Comparison of ENCODE assay signal across 9 mouse cellular contexts in the genomic region with DNA sequence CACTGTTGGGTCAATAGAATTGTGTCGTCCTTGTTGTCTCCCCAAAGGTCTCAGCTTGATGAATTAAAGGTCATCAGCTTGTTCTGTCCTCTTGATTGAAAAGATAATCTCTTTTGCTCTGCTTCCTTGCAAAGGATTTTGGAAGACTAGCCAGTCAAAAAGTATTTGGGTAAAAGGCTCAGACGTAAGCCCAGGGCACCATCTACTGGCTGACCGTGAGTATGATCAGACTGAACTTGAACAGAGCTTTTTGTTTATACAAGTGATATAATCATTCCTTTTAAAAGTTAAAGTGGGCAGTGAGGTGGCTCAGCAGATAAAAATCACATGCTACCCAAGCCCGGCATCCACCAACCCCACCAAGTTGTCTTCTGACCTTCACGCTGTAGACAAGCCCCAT. TPM values are rescaled to one million over a fixed set of nuclear protein-coding genes. Genes with fewer than 3 reads are reported as not detected.
DNase-seq lines count a peak whose midpoint lies in the region; ATAC-seq and TF ChIP-seq lines count a peak whose summit lies in the region.
"Had no signal": no experiment of that assay in that cellular context is flagged by ENCODE, and none has a peak within 500 bp of the region (broad histone marks: within the 10 kb centered on the region; RNA-seq: fewer than 3 reads in every experiment).

No protein-coding gene starts in this region.

- H3K9me3 ChIP-seq in embryonic facial prominence, embryonic 14.5 days (ENCODE audit: control insufficient read depth, low read length) = no peaks in the 10 kb centered on the region
- H3K9me3 ChIP-seq: liver, embryonic 13.5 days had no signal

- H3K27me3 ChIP-seq in embryonic facial prominence, embryonic 14.5 days (replicated peaks; ENCODE audit: control insufficient read depth, insufficient read depth, low read length) = no peaks in the 10 kb centered on the region
- H3K27me3 ChIP-seq: liver, embryonic 13.5 days had no signal

- no peak overlapping the region for H3K9ac ChIP-seq in embryonic facial prominence, embryonic 14.5 days (ENCODE audit: low read depth, low read length)
- H3K9ac ChIP-seq: liver, embryonic 13.5 days had no signal

- peak; percentile 53 to 82 for DNase-seq in adrenal gland, adult (ENCODE audit: inconsistent age in 2 of 2, low spot score in 1 of 2)
- DNase-seq in adrenal gland, postnatal 4 days (ENCODE audit: low spot score in 2 of 2) = no peak
- peak; percentile 47 for DNase-seq in layer of hippocampus, adult 11-12 months (ENCODE audit: low spot score)
- DNase-seq in layer of hippocampus, adult 9-11 months = no peak
- DNase-seq in NIH3T3 (ENCODE audit: low read depth) = peak; percentile 85
- peak; percentile 65 for DNase-seq in embryonic facial prominence, embryonic 14.5 days (ENCODE audit: low spot score)
- no peak for DNase-seq in lung, adult 2 months
- DNase-seq in thymus, postnatal 36 days = peak; percentile 51
- DNase-seq: liver, embryonic 13.5 days had no signal

- WGBS in embryonic facial prominence, embryonic 14.5 days = 35% methylated on average over 5 of the region's 5 CpGs
- WGBS in lung, adult 2 months = 14% methylated on average over 5 of the region's 5 CpGs

- no peak for ATAC-seq in embryonic facial prominence, embryonic 14.5 days (ENCODE audit: low read depth)

- no peak overlapping the region for H3K4me2 ChIP-seq in embryonic facial prominence, embryonic 14.5 days (ENCODE audit: low read depth, low read length)
- H3K4me2 ChIP-seq: liver, embryonic 13.5 days had no signal

- peak; percentile 29; the same call in 1 of the 2 replicates for TF ChIP-seq CTCF in lung, adult 2 months (IDR thresholded peaks at IDR 0.05; ENCODE audit: insufficient read depth, low read length)

- no peak overlapping the region for H3K4me3 ChIP-seq in embryonic facial prominence, embryonic 14.5 days (ENCODE audit: low read depth, low read length)
- H3K4me3 ChIP-seq in lung, adult 2 months (replicated peaks; ENCODE audit: extremely low read depth, low read depth, low read length) = no peak overlapping the region
- H3K4me3 ChIP-seq: liver, embryonic 13.5 days had no signal

- no peak overlapping the region for H3K27ac ChIP-seq in embryonic facial prominence, embryonic 14.5 days (replicated peaks; ENCODE audit: low read depth, low read length)
- H3K27ac ChIP-seq: liver, embryonic 13.5 days had no signal

- H3K36me3 ChIP-seq in embryonic facial prominence, embryonic 14.5 days (ENCODE audit: control insufficient read depth, insufficient read depth, low read length) = no peaks in the 10 kb centered on the region
- H3K36me3 ChIP-seq: liver, embryonic 13.5 days had no signal

- no peaks in the 10 kb centered on the region for H3K4me1 ChIP-seq in embryonic facial prominence, embryonic 14.5 days (ENCODE audit: control insufficient read depth, insufficient read depth, low read length)
- no peaks in the 10 kb centered on the region for H3K4me1 ChIP-seq in lung, adult 2 months (ENCODE audit: control insufficient read depth, insufficient read depth, low read length)
- H3K4me1 ChIP-seq: liver, embryonic 13.5 days had no signal

- no peak for TF ChIP-seq POLR2A in lung, adult 2 months (IDR thresholded peaks at IDR 0.05; ENCODE audit: borderline replicate concordance, extremely low read depth, low read depth, low read length)

RNA-seq across cellular contexts. Expression of a gene that starts 31.1 kb away (rescaled TPM):
- total RNA-seq in adrenal gland, postnatal 4 days (2021) = under 1 TPM; 0.42 to 0.68 TPM
- 0.47 TPM in 1 of 2 replicates, not detected in the other for polyA plus RNA-seq in embryonic facial prominence, embryonic 14.5 days (2014; fragmentation: Nextera tagmentation; extraction: Ambion mirVana)
- 0.32 and 0.53 TPM in 2 replicates for polyA plus RNA-seq in lung, adult 2 months (2012; rRNA removed)

RNA-seq across cellular contexts. Expression of a gene that starts 34.6 kb away (rescaled TPM):
- total RNA-seq in adrenal gland, postnatal 4 days (2021) = 10 to 100 TPM; 33.2 to 34.4 TPM
- 16.8 and 17.2 TPM in 2 replicates for polyA plus RNA-seq in embryonic facial prominence, embryonic 14.5 days (2014; fragmentation: Nextera tagmentation; extraction: Ambion mirVana)
- polyA plus RNA-seq in lung, adult 2 months (2012; rRNA removed) = 3.4 and 5.5 TPM in 2 replicates

RNA-seq across cellular contexts. Expression of a gene that starts 56.8 kb away (rescaled TPM):
- 10 to 100 TPM; 22.8 to 82.9 TPM for total RNA-seq in adrenal gland, postnatal 4 days (2021)
- 97.0 and 127 TPM in 2 replicates for polyA plus RNA-seq in embryonic facial prominence, embryonic 14.5 days (2014; fragmentation: Nextera tagmentation; extraction: Ambion mirVana)
- polyA plus RNA-seq in lung, adult 2 months (2012; rRNA removed) = 6.1 and 6.4 TPM in 2 replicates

Comparison
In these comparisons a context has a peak if more than half of its experiments do, and no peak if none do; other contexts are left out.
1. DNase-seq: peak in adrenal gland, adult (2 of 2), layer of hippocampus, adult 11-12 months (single experiment), NIH3T3 (single experiment), embryonic facial prominence, embryonic 14.5 days (single experiment) and thymus, postnatal 36 days (2 of 2); none in adrenal gland, postnatal 4 days (0 of 2), layer of hippocampus, adult 9-11 months (single experiment) and lung, adult 2 months (single experiment).
2. RNA of a gene that starts 56.8 kb away (polyA plus RNA-seq): 97.0 to 127 TPM in embryonic facial prominence, embryonic 14.5 days; 6.1 to 6.4 TPM in lung, adult 2 months; every median in the first group is over 10 times any median in the second.